Mouse (Mus musculus): ENCODE measurements around the gene Trappc12. TPM values are rescaled to one million over a fixed set of nuclear protein-coding genes. Genes with fewer than 3 reads are reported as not detected.
A peak's percentile ranks its signal among the peaks of the same experiment; 100 is the strongest.
"Not testable (repeated sequence)": the region's sequence is repeated elsewhere in the genome, so short reads cannot be mapped to it uniquely, and the experiment has no call there.

Trappc12 gene
- total and polyA plus RNA-seq, 3 experiments, result 13.5 to 49.6 (median 44.9) TPM

- Histone ChIP-seq H3K4me3 (ENCODE audit: low read depth, low read length) (peak overlapping the region; percentile 83; the same call in 1 of the 2 replicates), H3K4me1 (ENCODE audit: insufficient read depth, low read depth, low read length) (peaks cover 47% of the 10 kb centered on the region), H3K9me3 (replicated peaks) (no peaks in the 10 kb centered on the region), H3K27me3 (ENCODE audit: insufficient read depth, low read length) (no peaks in the 10 kb centered on the region), H3K36me3 (replicated peaks) (peaks cover 51% of the 10 kb centered on the region)
- ATAC-seq (ENCODE audit: extremely low read depth, insufficient number of reproducible peaks, low FRiP score, poor library complexity, severe bottlenecking) (no peak), DNase-seq (ENCODE audit: low spot score) (no peak)
- TF ChIP-seq CTCF (IDR thresholded peaks at IDR 0.05; ENCODE audit: low read depth, low read length) (no peak), TAL1 (conservative IDR thresholded peaks at IDR 0.05; ENCODE audit: low read depth, low read length) (no peak), GATA2 (IDR thresholded peaks at IDR 0.05; ENCODE audit: borderline replicate concordance, low read depth, low read length) (no peak), POLR2AphosphoS5 (IDR thresholded peaks at IDR 0.05; ENCODE audit: insufficient replicate concordance, low read depth, low read length) (no peak), GATA1 (IDR thresholded peaks at IDR 0.05; ENCODE audit: borderline replicate concordance, low read length) (no peak)
Measured at GRCm38 (mm10) chr12:28750876-28751275, 604 bp upstream of the Trappc12 start.

- ATAC-seq (ENCODE audit: extremely low read depth, insufficient number of reproducible peaks, low FRiP score, poor library complexity, severe bottlenecking) (no peak), DNase-seq (ENCODE audit: low spot score) (no peak)
- TF ChIP-seq POLR2AphosphoS5 (IDR thresholded peaks at IDR 0.05; ENCODE audit: insufficient replicate concordance, low read depth, low read length) (no peak), GATA1 (IDR thresholded peaks at IDR 0.05; ENCODE audit: borderline replicate concordance, low read length) (no peak), TAL1 (conservative IDR thresholded peaks at IDR 0.05; ENCODE audit: low read depth, low read length) (no peak), GATA2 (IDR thresholded peaks at IDR 0.05; ENCODE audit: borderline replicate concordance, low read depth, low read length) (no peak), CTCF (IDR thresholded peaks at IDR 0.05; ENCODE audit: low read depth, low read length) (no peak)
- H3K27me3 ChIP-seq (ENCODE audit: insufficient read depth, low read length), result no peaks in the 10 kb centered on the region
- peaks cover 91% of the 10 kb centered on the region for H3K36me3 ChIP-seq (replicated peaks)
- H3K4me3 ChIP-seq (ENCODE audit: low read depth, low read length), result no peak overlapping the region
- no peaks in the 10 kb centered on the region for H3K9me3 ChIP-seq (replicated peaks)
- H3K4me1 ChIP-seq (ENCODE audit: insufficient read depth, low read depth, low read length), result peaks cover 37% of the 10 kb centered on the region
Measured at GRCm38 (mm10) chr12:28743328-28743727, 6.9 kb downstream of the Trappc12 start.

- Histone ChIP-seq H3K36me3 (replicated peaks) (peaks cover 90% of the 10 kb centered on the region), H3K4me1 (ENCODE audit: insufficient read depth, low read depth, low read length) (peaks cover 4% of the 10 kb centered on the region), H3K27me3 (ENCODE audit: insufficient read depth, low read length) (no peaks in the 10 kb centered on the region), H3K9me3 (replicated peaks) (peaks cover 5% of the 10 kb centered on the region), H3K4me3 (ENCODE audit: low read depth, low read length) (no peak overlapping the region)
- TF ChIP-seq POLR2AphosphoS5 (IDR thresholded peaks at IDR 0.05; ENCODE audit: insufficient replicate concordance, low read depth, low read length) (no peak), TAL1 (conservative IDR thresholded peaks at IDR 0.05; ENCODE audit: low read depth, low read length) (no peak), GATA2 (IDR thresholded peaks at IDR 0.05; ENCODE audit: borderline replicate concordance, low read depth, low read length) (no peak), GATA1 (IDR thresholded peaks at IDR 0.05; ENCODE audit: borderline replicate concordance, low read length) (no peak), CTCF (IDR thresholded peaks at IDR 0.05; ENCODE audit: low read depth, low read length) (no peak)
- no peak for DNase-seq (ENCODE audit: low spot score)
- ATAC-seq (ENCODE audit: extremely low read depth, insufficient number of reproducible peaks, low FRiP score, poor library complexity, severe bottlenecking), result no peak
Measured at GRCm38 (mm10) chr12:28735293-28735692, 15.0 kb downstream of the Trappc12 start.

GRCm38 (mm10) chr12:28734271-28734670, 16.0 kb downstream of the Trappc12 start:
- Histone ChIP-seq H3K4me1 (ENCODE audit: insufficient read depth, low read depth, low read length) (no peaks in the 10 kb centered on the region; the same call in 1 of the 2 replicates), H3K9me3 (replicated peaks) (peaks cover 5% of the 10 kb centered on the region), H3K36me3 (replicated peaks) (peaks cover 86% of the 10 kb centered on the region), H3K4me3 (ENCODE audit: low read depth, low read length) (no peak overlapping the region), H3K27me3 (ENCODE audit: insufficient read depth, low read length) (no peaks in the 10 kb centered on the region)
- TF ChIP-seq POLR2AphosphoS5 (IDR thresholded peaks at IDR 0.05; ENCODE audit: insufficient replicate concordance, low read depth, low read length), result no peak
- TF ChIP-seq TAL1 (conservative IDR thresholded peaks at IDR 0.05; ENCODE audit: low read depth, low read length), result no peak
- no peak for TF ChIP-seq CTCF (IDR thresholded peaks at IDR 0.05; ENCODE audit: low read depth, low read length)
- no peak for TF ChIP-seq GATA2 (IDR thresholded peaks at IDR 0.05; ENCODE audit: borderline replicate concordance, low read depth, low read length)
- no peak for TF ChIP-seq GATA1 (IDR thresholded peaks at IDR 0.05; ENCODE audit: borderline replicate concordance, low read length)
- ATAC-seq (ENCODE audit: extremely low read depth, insufficient number of reproducible peaks, low FRiP score, poor library complexity, severe bottlenecking), result no peak
- DNase-seq (ENCODE audit: low spot score), result no peak

- H3K9me3 ChIP-seq (replicated peaks); ATAC-seq (ENCODE audit: extremely low read depth, insufficient number of reproducible peaks, low FRiP score, poor library complexity, severe bottlenecking); DNase-seq (ENCODE audit: low spot score); H3K27me3 ChIP-seq (ENCODE audit: insufficient read depth, low read length); H3K4me1 ChIP-seq (ENCODE audit: insufficient read depth, low read depth, low read length); H3K4me3 ChIP-seq (ENCODE audit: low read depth, low read length): not testable (repeated sequence)
- peaks cover 86% of the 10 kb centered on the region for H3K36me3 ChIP-seq (replicated peaks)
Measured at GRCm38 (mm10) chr12:28733520-28734245, 16.6 kb downstream of the Trappc12 start.

- DNase-seq (ENCODE audit: low spot score) (no peak), ATAC-seq (ENCODE audit: extremely low read depth, insufficient number of reproducible peaks, low FRiP score, poor library complexity, severe bottlenecking) (no peak)
- Histone ChIP-seq H3K4me1 (ENCODE audit: insufficient read depth, low read depth, low read length) (no peaks in the 10 kb centered on the region; the same call in 1 of the 2 replicates), H3K36me3 (replicated peaks) (peaks cover 86% of the 10 kb centered on the region), H3K27me3 (ENCODE audit: insufficient read depth, low read length) (no peaks in the 10 kb centered on the region), H3K4me3 (ENCODE audit: low read depth, low read length) (no peak overlapping the region), H3K9me3 (replicated peaks) (peaks cover 5% of the 10 kb centered on the region)
- TF ChIP-seq CTCF (IDR thresholded peaks at IDR 0.05; ENCODE audit: low read depth, low read length) (no peak), POLR2AphosphoS5 (IDR thresholded peaks at IDR 0.05; ENCODE audit: insufficient replicate concordance, low read depth, low read length) (no peak), GATA2 (IDR thresholded peaks at IDR 0.05; ENCODE audit: borderline replicate concordance, low read depth, low read length) (no peak), TAL1 (conservative IDR thresholded peaks at IDR 0.05; ENCODE audit: low read depth, low read length) (no peak), GATA1 (IDR thresholded peaks at IDR 0.05; ENCODE audit: borderline replicate concordance, low read length) (no peak)
Measured at GRCm38 (mm10) chr12:28732631-28733030, 17.6 kb downstream of the Trappc12 start.
